Mouse (Mus musculus) retina, adult 2 months (tissue): ENCODE measurements around the gene Gemin7.

ENCODE experiments used
- DNase-seq: peaks from one replicate; pipeline ENCODE4 v3.0.0-alpha.2; 2012; ENCODE audit warnings: low read depth, low spot score

The Gemin7 gene

GRCm38 (mm10) chr7:19547344-19547969 is 29.9 kb downstream of the Gemin7 start:
- no peak for DNase-seq

GRCm38 (mm10) chr7:19546007-19546406 is 31.4 kb downstream of the Gemin7 start:
- no peak for DNase-seq

GRCm38 (mm10) chr7:19543584-19543983 is 33.8 kb downstream of the Gemin7 start:
- DNase-seq: no peak

GRCm38 (mm10) chr7:19542155-19542691 is 35.2 kb downstream of the Gemin7 start:
- no peak for DNase-seq

GRCm38 (mm10) chr7:19541681-19542154 is 35.7 kb downstream of the Gemin7 start:
- no peak for DNase-seq

GRCm38 (mm10) chr7:19540771-19541566 is 36.4 kb downstream of the Gemin7 start:
- DNase-seq: no peak

GRCm38 (mm10) chr7:19534676-19535075 is 42.7 kb downstream of the Gemin7 start:
- no peak for DNase-seq

GRCm38 (mm10) chr7:19532240-19532639 is 45.2 kb downstream of the Gemin7 start:
- DNase-seq: no peak

- DNase-seq: no peak
Observed at GRCm38 (mm10) chr7:19531077-19531476, 46.3 kb downstream of the Gemin7 start.

- no peak for DNase-seq
Observed at GRCm38 (mm10) chr7:19525105-19525481, 52.3 kb downstream of the Gemin7 start.

- DNase-seq: no peak
Observed at GRCm38 (mm10) chr7:19524420-19525104, 52.8 kb downstream of the Gemin7 start.

GRCm38 (mm10) chr7:19523757-19524419 is 53.5 kb downstream of the Gemin7 start:
- no peak for DNase-seq

GRCm38 (mm10) chr7:19523017-19523756 is 54.2 kb downstream of the Gemin7 start:
- no peak for DNase-seq

GRCm38 (mm10) chr7:19520032-19520431 is 57.4 kb downstream of the Gemin7 start:
- DNase-seq: no peak

- no peak for DNase-seq
Observed at GRCm38 (mm10) chr7:19517652-19518365, 59.6 kb downstream of the Gemin7 start, which contains the start of gene Nkpd1. Gene Nkpd1, plus strand, starts transcription at chr7:19517838.
